10 mouse cellular contexts compared by ENCODE assay signal in the genomic region with DNA sequence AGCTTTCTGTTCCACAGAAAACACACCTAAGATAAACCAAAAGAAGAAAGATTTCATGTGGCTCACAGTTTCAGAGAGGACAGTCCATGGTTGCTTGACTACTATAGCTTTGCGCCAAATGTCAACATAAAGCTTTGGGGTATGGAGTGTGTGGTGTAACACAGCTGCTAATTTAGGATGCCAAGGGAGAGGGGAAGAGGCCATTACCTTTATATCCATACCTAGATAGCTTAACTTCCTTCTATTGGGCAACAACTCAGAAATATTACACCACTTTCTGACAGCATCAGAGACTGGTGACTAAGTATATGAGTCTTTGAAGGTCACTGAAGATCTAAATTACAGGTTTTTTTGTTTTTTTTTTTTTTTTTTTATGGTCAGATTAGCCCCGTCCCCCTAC.
"Had no signal": no experiment of that assay in that cellular context is flagged by ENCODE, and none has a peak within 500 bp of the region (broad histone marks: within the 10 kb centered on the region; RNA-seq: fewer than 3 reads in every experiment).

No protein-coding gene starts in this region.

- DNase-seq: lung, adult 18-20 months; lung, embryonic 14.5 days; lung, postnatal 10 days; lung, postnatal 4 days; midbrain, embryonic 14.5 days; right cerebral cortex, postnatal 14 days; thymus, adult 2 months; thymus, postnatal 25 days; thymus, postnatal 4 days had no signal

- ATAC-seq: midbrain, embryonic 16.5 days had no signal
